Mouse (Mus musculus): Measurements from ENCODE around the gene Plekhg6.

DNA sequence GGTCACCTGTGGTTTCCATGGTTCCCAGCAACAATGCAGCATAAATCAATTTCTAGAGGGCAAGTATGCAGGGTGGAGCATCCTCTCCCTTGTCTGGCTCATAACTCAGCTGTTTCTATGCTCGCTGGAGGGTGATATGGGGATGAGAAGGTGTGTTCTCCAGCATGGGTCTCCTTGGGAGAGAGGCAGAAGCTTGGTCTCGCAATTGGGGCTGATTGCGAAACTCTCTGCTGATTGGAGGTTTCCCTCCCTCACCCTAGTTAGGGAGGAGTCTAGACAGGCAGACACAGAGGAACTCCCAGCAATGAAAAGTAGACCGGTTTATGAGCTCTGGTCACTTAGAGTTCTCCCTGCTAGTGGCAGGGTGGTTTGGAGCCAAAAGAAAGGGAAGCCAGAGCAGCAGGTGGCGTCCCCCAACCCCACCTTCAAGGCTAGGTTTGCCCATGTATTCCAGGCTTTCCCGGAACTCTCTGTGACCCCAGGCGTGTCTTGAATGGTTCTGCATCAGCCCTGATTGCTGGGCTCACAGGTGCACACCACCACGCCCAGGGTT is 30.5 kb upstream of the Plekhg6 start:
- TF ChIP-seq CTCF (IDR thresholded peaks at IDR 0.05; ENCODE audit: low read depth) (no peak), EP300 (IDR thresholded peaks at IDR 0.05; ENCODE audit: low read depth) (no peak)
